Mouse (Mus musculus) hindbrain, embryonic 12.5 days (tissue): ENCODE data around the gene Acss1. TPM values are rescaled to one million over a fixed set of nuclear protein-coding genes. Genes with fewer than 3 reads are reported as not detected.

Experiments used
- ATAC-seq: fragments of 200-750 bp; cut with Nextera tagmentation; 2 replicates; pipeline ENCODE4 v1.8.0; 2017; ENCODE audit warnings: moderate TSS enrichment; ENCODE audit not compliant: low FRiP score
- H3K27ac ChIP-seq: fragments of 300-500 bp; sonication (generic); 2 replicates; pipeline ENCODE4 v1.5.1; 2016; ENCODE audit warnings: mild to moderate bottlenecking
- H3K27me3 ChIP-seq: fragments of 300-500 bp; sonication (generic); 2 replicates; pipeline ENCODE4 v1.6.1; 2016; ENCODE audit warnings: mild to moderate bottlenecking
- H3K36me3 ChIP-seq: fragments of 300-500 bp; sonication (generic); 2 replicates; pipeline ENCODE4 v1.6.1; 2016; ENCODE audit warnings: mild to moderate bottlenecking
- H3K4me1 ChIP-seq: fragments of 300-500 bp; sonication (generic); 2 replicates; pipeline ENCODE4 v1.6.1; 2016
- H3K4me2 ChIP-seq: fragments of 300-500 bp; sonication (generic); replicated peaks from 2 replicates; pipeline ENCODE4 v1.6.1; 2016; ENCODE audit warnings: mild to moderate bottlenecking
- H3K4me3 ChIP-seq: fragments of 300-500 bp; sonication (generic); 2 replicates; pipeline ENCODE4 v1.5.1; 2016; ENCODE audit warnings: mild to moderate bottlenecking
- H3K9ac ChIP-seq: fragments of 300-500 bp; sonication (generic); 2 replicates; pipeline ENCODE4 v1.6.1; 2016; ENCODE audit warnings: mild to moderate bottlenecking, moderate library complexity
- H3K9me3 ChIP-seq: fragments of 300-500 bp; sonication (generic); replicated peaks from 2 replicates; pipeline ENCODE4 v1.6.1; 2016; ENCODE audit warnings: mild to moderate bottlenecking
- WGBS: fragments of 180-500 bp; shearing (Covaris S2); methylation state at CpG from one replicate; pipeline ENCODE4 v1.1.7; 2016; 5-methylcytosine and 5-hydroxymethylcytosine counted together
- polyA plus RNA-seq: library from polyadenylated mRNA; unstranded; fragments of >200 nt; fragmentation: Nextera tagmentation; extraction: Ambion mirVana; gene quantifications from 2 replicates; pipeline ENCODE4 v1.2.1, GENCODE M21; 2016

Acss1 gene
- polyA plus RNA-seq, 1 experiment from 2014 or later: 28.4 TPM

- no peak overlapping the region for H3K27ac ChIP-seq
- no peak for ATAC-seq
- no peak overlapping the region for H3K9ac ChIP-seq
- H3K4me2 ChIP-seq: no peak overlapping the region
- peaks cover 19% of the 10 kb centered on the region for H3K36me3 ChIP-seq
- H3K9me3 ChIP-seq: no peaks in the 10 kb centered on the region
- no peaks in the 10 kb centered on the region for H3K27me3 ChIP-seq
- no peak overlapping the region for H3K4me3 ChIP-seq
- WGBS: 100% methylated on average over 1 of the region's 1 CpGs
- no peaks in the 10 kb centered on the region for H3K4me1 ChIP-seq
Observed at GRCm38 (mm10) chr2:150579628-150580027, 88.7 kb downstream of the Acss1 start.

- peaks cover 9% of the 10 kb centered on the region for H3K36me3 ChIP-seq
- 82% methylated on average over 5 of the region's 5 CpGs for WGBS
- H3K27me3 ChIP-seq: no peaks in the 10 kb centered on the region
- no peak for ATAC-seq
- H3K27ac ChIP-seq: no peak overlapping the region
- H3K4me2 ChIP-seq: no peak overlapping the region
- no peaks in the 10 kb centered on the region for H3K9me3 ChIP-seq
- H3K4me3 ChIP-seq: no peak overlapping the region
- no peak overlapping the region for H3K9ac ChIP-seq
- no peaks in the 10 kb centered on the region for H3K4me1 ChIP-seq
Observed at GRCm38 (mm10) chr2:150578603-150579002, 89.7 kb downstream of the Acss1 start.

GRCm38 (mm10) chr2:150576256-150576655 is 92.0 kb downstream of the Acss1 start:
- no peaks in the 10 kb centered on the region for H3K9me3 ChIP-seq
- no peak overlapping the region for H3K27ac ChIP-seq
- H3K36me3 ChIP-seq: peaks cover 3% of the 10 kb centered on the region; the same call in 1 of the 2 replicates
- no peak overlapping the region for H3K9ac ChIP-seq
- 100% methylated on average over 1 of the region's 1 CpGs for WGBS
- no peak overlapping the region for H3K4me2 ChIP-seq
- H3K4me1 ChIP-seq: no peaks in the 10 kb centered on the region
- H3K4me3 ChIP-seq: no peak overlapping the region
- no peak for ATAC-seq
- H3K27me3 ChIP-seq: no peaks in the 10 kb centered on the region

- H3K9ac ChIP-seq: no peak overlapping the region
- H3K36me3 ChIP-seq: no peaks in the 10 kb centered on the region
- H3K27me3 ChIP-seq: no peaks in the 10 kb centered on the region
- no peak overlapping the region for H3K4me3 ChIP-seq
- no peak for ATAC-seq
- WGBS: 81% methylated on average over 3 of the region's 3 CpGs
- H3K4me1 ChIP-seq: no peaks in the 10 kb centered on the region
- no peak overlapping the region for H3K4me2 ChIP-seq
- H3K9me3 ChIP-seq: no peaks in the 10 kb centered on the region
- H3K27ac ChIP-seq: no peak overlapping the region
Observed at GRCm38 (mm10) chr2:150572463-150572862, 95.8 kb downstream of the Acss1 start.

- H3K4me2 ChIP-seq: no peak overlapping the region
- ATAC-seq: no peak
- no peaks in the 10 kb centered on the region for H3K36me3 ChIP-seq
- 86% methylated on average over 2 of the region's 2 CpGs for WGBS
- H3K4me3 ChIP-seq: no peak overlapping the region
- H3K9ac ChIP-seq: no peak overlapping the region
- H3K27ac ChIP-seq: no peak overlapping the region
- no peaks in the 10 kb centered on the region for H3K27me3 ChIP-seq
- no peaks in the 10 kb centered on the region for H3K4me1 ChIP-seq
- no peaks in the 10 kb centered on the region for H3K9me3 ChIP-seq
Observed at GRCm38 (mm10) chr2:150570761-150571160, 97.5 kb downstream of the Acss1 start.

GRCm38 (mm10) chr2:150569847-150570590 is 98.3 kb downstream of the Acss1 start, which contains the start of gene Cst7:
TSS of gene Cst7 (plus strand) at chr2:150570415.
- Histone ChIP-seq H3K27me3 (no peaks in the 10 kb centered on the region), H3K9ac (no peak within 1 kb of the TSS)
- WGBS: 82% methylated on average over 11 of the region's 11 CpGs

More at GRCm38 (mm10) chr2:150569847-150570590, 98.3 kb downstream of the Acss1 start, which contains the start of gene Cst7:
- Histone ChIP-seq H3K4me3 (no peak within 1 kb of the TSS), H3K4me1 (no peaks in the 10 kb centered on the region), H3K9me3 (no peaks in the 10 kb centered on the region), H3K4me2 (no peak within 1 kb of the TSS), H3K27ac (no peak within 1 kb of the TSS), H3K36me3 (no peaks in the 10 kb centered on the region)
- no peak for ATAC-seq

Other genes with a start within 250 kb of the Acss1 start
- gene Zfp442, start 217.0 kb downstream of the Acss1 start, polyA plus RNA-seq: 7.8 and 8.6 TPM in 2 replicates
- gene Zfp345, start 183.4 kb downstream of the Acss1 start, polyA plus RNA-seq: 0.08 and 0.21 TPM in 2 replicates
- gene Cst7, start 98.1 kb downstream of the Acss1 start, polyA plus RNA-seq: 0.30 and 0.40 TPM in 2 replicates
- 36.1 and 38.1 TPM in 2 replicates for gene Apmap, start 59.9 kb downstream of the Acss1 start, polyA plus RNA-seq
- 1.0 and 1.3 TPM in 2 replicates for gene Vsx1, start 20.9 kb upstream of the Acss1 start, polyA plus RNA-seq
- gene Entpd6, start 80.5 kb upstream of the Acss1 start, polyA plus RNA-seq: 38.3 and 38.6 TPM in 2 replicates
- gene Pygb, start 118.2 kb upstream of the Acss1 start, polyA plus RNA-seq: 92.5 and 95.3 TPM in 2 replicates
- 70.0 and 74.1 TPM in 2 replicates for gene Abhd12, start 236.2 kb upstream of the Acss1 start, polyA plus RNA-seq
- 36.5 and 37.5 TPM in 2 replicates for gene Gins1, start 236.9 kb upstream of the Acss1 start, polyA plus RNA-seq